Mouse (Mus musculus): Measurements from ENCODE around the gene Kdm3a.
A peak's percentile ranks its signal among the peaks of the same experiment; 100 is the strongest.

The Kdm3a gene

DNA sequence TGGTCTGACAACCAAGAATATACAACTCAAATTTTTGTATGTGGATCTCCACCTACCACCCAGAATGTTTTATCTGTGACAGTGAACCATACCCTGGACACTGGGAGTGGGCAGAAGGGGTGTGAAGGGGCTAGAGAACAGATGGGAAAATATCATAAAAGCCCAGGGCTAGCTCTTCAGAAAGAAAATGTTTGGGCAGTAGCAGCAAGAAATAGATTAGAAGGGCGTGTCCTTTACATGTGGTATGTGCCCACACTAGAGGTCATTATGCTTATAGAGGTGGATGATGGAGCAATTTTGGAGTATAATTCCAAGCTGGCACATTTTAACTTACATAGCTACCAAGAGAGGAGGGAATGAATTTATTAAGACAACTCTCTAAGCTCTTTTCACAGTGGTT is 57.4 kb downstream of the Kdm3a start:
- DNase-seq (ENCODE audit: low read depth): no peak

DNA sequence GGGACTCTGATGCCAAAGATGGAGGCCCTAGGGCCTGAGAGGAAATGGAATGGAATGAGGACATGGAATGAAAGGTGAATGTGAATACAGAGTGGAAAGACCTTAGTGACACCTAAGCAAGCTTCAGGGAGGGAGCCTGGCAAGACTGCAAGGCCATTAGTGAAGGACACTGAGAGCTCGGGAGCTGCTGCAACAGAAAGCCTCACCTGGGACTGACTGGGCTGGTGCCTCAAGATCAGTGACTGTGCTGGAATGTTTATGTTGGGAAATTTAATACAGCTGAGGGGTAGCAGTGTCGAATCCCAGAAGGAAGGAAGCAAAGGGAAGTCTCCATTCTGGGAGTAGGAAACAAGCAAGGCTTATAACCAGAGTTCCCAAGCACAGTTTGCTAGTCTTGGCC is 63.8 kb downstream of the Kdm3a start:
- DNase-seq (ENCODE audit: low read depth): no peak

DNA sequence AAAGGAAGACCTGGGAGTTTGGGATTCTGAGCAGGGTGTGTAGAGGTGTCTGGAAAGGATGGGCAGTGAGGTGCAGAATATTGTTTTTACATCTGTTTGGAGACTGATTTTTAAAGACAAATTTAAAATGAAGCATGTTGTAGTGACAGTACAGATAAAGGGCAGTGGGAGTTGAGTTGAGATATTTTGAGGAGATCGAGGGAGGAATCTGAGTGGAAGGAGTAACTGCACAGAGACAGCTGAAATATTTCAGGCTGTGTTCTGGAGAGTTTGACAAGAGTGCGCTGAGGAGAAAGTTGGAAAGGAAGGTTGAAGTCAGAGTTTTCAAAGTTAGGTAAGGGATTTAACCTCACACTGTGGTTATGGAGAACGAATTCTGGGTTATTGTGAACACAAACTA is 64.2 kb downstream of the Kdm3a start:
- no peak for DNase-seq (ENCODE audit: low read depth)

DNA sequence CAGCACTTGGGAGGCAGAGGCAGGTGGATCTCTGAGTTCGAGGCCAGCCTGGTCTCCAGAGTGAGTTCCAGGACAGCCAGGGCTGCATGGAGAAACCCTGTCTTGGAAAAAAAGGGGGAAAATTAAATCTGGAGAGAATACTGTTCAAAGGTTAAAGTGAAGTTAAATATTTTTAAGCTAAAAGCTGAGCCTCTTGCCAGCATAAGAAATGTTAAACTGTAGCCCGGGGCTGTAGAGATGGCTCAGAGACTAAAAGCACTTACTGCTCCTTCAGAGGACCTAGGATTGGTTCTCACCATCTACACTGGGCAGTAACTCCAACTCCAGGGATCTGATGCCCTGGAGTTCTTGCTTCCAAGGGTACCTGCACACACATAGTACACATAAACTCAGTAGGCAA is 76.0 kb downstream of the Kdm3a start:
- DNase-seq (ENCODE audit: low read depth): no peak

DNA sequence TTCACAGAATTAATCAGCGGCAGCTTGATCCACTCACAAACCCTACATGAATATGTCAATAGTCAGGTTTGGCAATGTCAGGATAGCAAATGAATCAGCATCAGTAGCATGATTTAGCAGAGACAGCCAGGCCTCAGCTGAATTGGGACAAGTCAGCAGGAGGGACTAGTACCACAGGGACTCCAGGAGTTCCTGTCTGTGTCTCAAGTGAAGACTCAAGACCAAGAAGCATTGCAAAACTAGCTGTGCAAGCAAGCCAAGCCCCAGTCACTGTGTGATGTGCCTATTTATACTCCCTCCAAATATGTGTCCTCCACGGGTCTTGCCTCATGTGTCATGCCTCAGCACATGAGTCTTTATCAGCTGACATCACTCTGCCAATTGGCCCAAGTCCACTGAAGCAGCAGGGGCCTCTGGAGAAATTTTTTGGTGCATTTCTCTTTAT is 77.3 kb downstream of the Kdm3a start:
- DNase-seq (ENCODE audit: low read depth): peak; percentile 56

DNA sequence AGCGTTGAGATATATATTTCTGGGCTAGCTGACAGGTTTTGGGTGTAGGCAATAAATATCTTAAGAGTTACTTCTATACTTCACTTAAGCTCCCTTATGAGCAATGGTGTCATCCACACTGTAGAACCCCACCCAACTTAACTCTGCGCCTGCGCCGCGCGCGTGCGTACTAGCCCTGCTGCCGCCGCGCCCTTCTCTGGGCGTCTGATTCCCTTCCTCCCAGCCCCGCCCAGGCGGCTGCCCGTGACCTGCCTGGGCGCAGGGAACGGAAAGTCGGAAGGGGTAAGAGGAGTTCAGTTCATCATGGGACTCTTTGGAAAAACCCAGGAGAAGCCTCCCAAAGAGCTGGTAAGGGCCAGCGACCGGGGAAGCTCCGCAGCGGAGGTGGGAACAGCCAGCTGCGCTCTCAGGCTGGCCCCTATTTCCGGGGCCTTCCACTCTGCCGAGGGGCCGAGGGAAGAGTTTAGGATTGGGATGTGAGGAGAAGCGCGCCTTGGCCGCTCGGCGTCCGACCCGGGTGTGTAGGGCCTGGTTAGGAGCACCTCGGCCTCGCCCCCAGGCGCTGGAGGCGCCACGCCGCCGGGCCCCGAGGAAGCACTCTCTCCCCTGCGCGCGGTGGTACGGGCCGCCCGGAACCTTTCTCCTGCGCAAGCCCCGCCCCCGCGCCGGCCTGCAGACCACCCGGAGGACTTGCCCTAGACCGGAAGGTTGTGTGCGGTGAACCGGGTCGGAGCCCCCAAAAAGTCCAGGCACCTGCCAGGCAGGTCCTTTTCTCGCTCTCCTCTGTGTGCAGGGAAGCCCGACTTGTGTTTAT is 88.9 kb downstream of the Kdm3a start, which contains the start of gene Chmp3:
Gene Chmp3 (plus strand): TSS at position 112 of the 814 bp plus-strand sequence.
- DNase-seq (ENCODE audit: low read depth): peak; percentile 92
